10 mouse cellular contexts compared by ENCODE assay signal in the genomic region with DNA sequence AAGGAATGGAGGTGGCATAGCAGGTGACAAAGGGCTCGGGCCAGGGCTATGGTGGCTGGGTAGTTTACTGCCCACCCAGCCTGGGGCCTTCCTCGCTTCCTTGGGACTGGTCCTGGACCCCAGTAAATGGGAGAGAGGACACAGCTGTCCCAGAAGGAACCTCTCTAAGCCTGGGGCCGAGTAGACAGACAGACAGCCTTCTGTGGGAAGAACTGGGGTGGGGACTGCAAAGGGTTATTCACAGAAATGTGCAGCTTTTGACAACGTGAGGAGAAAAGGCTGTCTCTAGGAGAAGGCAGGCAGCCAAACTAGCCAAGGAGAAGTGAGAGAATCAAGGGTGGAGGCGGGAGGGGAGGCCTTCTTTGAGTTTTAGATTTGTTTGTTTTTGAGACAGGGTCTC. TPM values are rescaled to one million over a fixed set of nuclear protein-coding genes. Genes with fewer than 3 reads are reported as not detected.
DNase-seq lines count a peak whose midpoint lies in the region; ATAC-seq and TF ChIP-seq lines count a peak whose summit lies in the region.
"Had no signal": no experiment of that assay in that cellular context is flagged by ENCODE, and none has a peak within 500 bp of the region (broad histone marks: within the 10 kb centered on the region; RNA-seq: fewer than 3 reads in every experiment).

No protein-coding gene starts in this region.

- H3K36me3 ChIP-seq in forebrain, embryonic 10.5 days (replicated peaks): peaks cover 18% of the 10 kb centered on the region
- no peaks in the 10 kb centered on the region for H3K36me3 ChIP-seq in forebrain, embryonic 11.5 days (ENCODE audit: control insufficient read depth, insufficient read depth, low read length)
- 0 out of 2 replicates have a peak, but pooled peaks cover 7% of the 10 kb centered on the region for H3K36me3 ChIP-seq in lung, embryonic 15.5 days
- no peaks in the 10 kb centered on the region for H3K36me3 ChIP-seq in neural tube, embryonic 13.5 days

- H3K4me1 ChIP-seq in forebrain, embryonic 10.5 days: peaks cover 62% of the 10 kb centered on the region
- H3K4me1 ChIP-seq in forebrain, embryonic 11.5 days (replicated peaks; ENCODE audit: control insufficient read depth, insufficient read depth, low read length): peaks cover 17% of the 10 kb centered on the region; the same call in 1 of the 2 replicates
- H3K4me1 ChIP-seq in lung, embryonic 15.5 days: peaks cover 60% of the 10 kb centered on the region
- H3K4me1 ChIP-seq in lung, adult 2 months (ENCODE audit: control insufficient read depth, insufficient read depth, low read length): peaks cover 20% of the 10 kb centered on the region; the same call in 1 of the 2 replicates
- peaks cover 56% of the 10 kb centered on the region for H3K4me1 ChIP-seq in neural tube, embryonic 13.5 days (replicated peaks)

- TF ChIP-seq CTCF in lung, adult 2 months (IDR thresholded peaks at IDR 0.05; ENCODE audit: insufficient read depth, low read length): no peak

- 58% methylated on average over 5 of the region's 5 CpGs for WGBS in forebrain, embryonic 10.5 days
- WGBS in forebrain, embryonic 11.5 days: 69% methylated on average over 5 of the region's 5 CpGs
- WGBS in lung, embryonic 15.5 days: 32% methylated on average over 5 of the region's 5 CpGs
- WGBS in lung, adult 2 months: 52% methylated on average over 5 of the region's 5 CpGs
- whole genome bisulfite sequencing in neural tube, embryonic 13.5 days: 54% methylated on average over 5 of the region's 5 CpGs

- H3K27me3 ChIP-seq in forebrain, embryonic 10.5 days (ENCODE audit: poor library complexity, severe bottlenecking): peaks cover 37% of the 10 kb centered on the region
- peaks cover 12% of the 10 kb centered on the region for H3K27me3 ChIP-seq in forebrain, embryonic 11.5 days (ENCODE audit: control insufficient read depth, insufficient read depth, low read length)
- no peaks in the 10 kb centered on the region for H3K27me3 ChIP-seq in lung, embryonic 15.5 days
- H3K27me3 ChIP-seq in neural tube, embryonic 13.5 days: peaks cover 14% of the 10 kb centered on the region

- no peak for TF ChIP-seq POLR2A in lung, adult 2 months (IDR thresholded peaks at IDR 0.05; ENCODE audit: borderline replicate concordance, extremely low read depth, low read depth, low read length)

- no peak overlapping the region for H3K9ac ChIP-seq in forebrain, embryonic 11.5 days (ENCODE audit: low read length)
- peak overlapping the region; percentile 19; the same call in 1 of the 2 replicates for H3K9ac ChIP-seq in lung, embryonic 15.5 days
- H3K9ac ChIP-seq in neural tube, embryonic 13.5 days: 0 out of 2 replicates have a peak overlapping the region, but pooled peaks have one; percentile 26
- H3K9ac ChIP-seq: forebrain, postnatal 0 days had no signal

- no peak for ATAC-seq in forebrain, embryonic 11.5 days (replicated peaks; ENCODE audit: low FRiP score)
- peak; percentile 27; the same call in 1 of the 2 replicates for ATAC-seq in lung, embryonic 15.5 days (ENCODE audit: borderline replicate concordance, extremely low read depth, low FRiP score, low TSS enrichment)
- ATAC-seq in neural tube, embryonic 13.5 days (ENCODE audit: low read depth): no peak

- no peaks in the 10 kb centered on the region for H3K9me3 ChIP-seq in forebrain, embryonic 10.5 days
- no peaks in the 10 kb centered on the region for H3K9me3 ChIP-seq in forebrain, embryonic 11.5 days (ENCODE audit: control insufficient read depth, low read length)
- no peaks in the 10 kb centered on the region for H3K9me3 ChIP-seq in lung, embryonic 15.5 days
- no peaks in the 10 kb centered on the region for H3K9me3 ChIP-seq in neural tube, embryonic 13.5 days

- H3K4me3 ChIP-seq in forebrain, embryonic 10.5 days: no peak overlapping the region
- no peak overlapping the region for H3K4me3 ChIP-seq in forebrain, embryonic 11.5 days (ENCODE audit: low read depth, low read length)
- H3K4me3 ChIP-seq in lung, embryonic 15.5 days: no peak overlapping the region
- H3K4me3 ChIP-seq in lung, adult 2 months (replicated peaks; ENCODE audit: extremely low read depth, low read depth, low read length): no peak overlapping the region
- no peak overlapping the region for H3K4me3 ChIP-seq in neural tube, embryonic 13.5 days

- peak overlapping the region; percentile 83 for H3K27ac ChIP-seq in forebrain, embryonic 10.5 days
- H3K27ac ChIP-seq in forebrain, embryonic 11.5 days (ENCODE audit: low read depth, low read length): no peak overlapping the region
- peak overlapping the region; percentile 96 for H3K27ac ChIP-seq in lung, embryonic 15.5 days
- H3K27ac ChIP-seq in neural tube, embryonic 13.5 days (replicated peaks): peak overlapping the region; percentile 81

- no peak overlapping the region for H3K4me2 ChIP-seq in forebrain, embryonic 11.5 days (ENCODE audit: low read depth, low read length, severe bottlenecking)
- H3K4me2 ChIP-seq in lung, embryonic 15.5 days: peak overlapping the region; percentile 89
- H3K4me2 ChIP-seq in neural tube, embryonic 13.5 days: no peak overlapping the region

- no peak for DNase-seq in forebrain, embryonic 10.5 days (ENCODE audit: extremely low spot score, low spot score)
- DNase-seq in forebrain, embryonic 11.5 days (ENCODE audit: low spot score): no peak
- no peak for DNase-seq in lung, adult 2 months
- peak; percentile 46 for DNase-seq in kidney, postnatal 14 days
- DNase-seq in adrenal gland, adult 8-10 months: no peak
- DNase-seq in right cerebral cortex, postnatal 36 days (ENCODE audit: low spot score in 2 of 2): no peak
- DNase-seq: forebrain, postnatal 0 days; layer of hippocampus, adult 9-11 months had no signal

RNA-seq across cellular contexts. Expression of a gene that starts 6.5 kb away (rescaled TPM):
- polyA plus RNA-seq in forebrain, embryonic 10.5 days (2016; fragmentation: Nextera tagmentation; extraction: Ambion mirVana): 40.4 and 46.9 TPM in 2 replicates
- 25.1 and 27.8 TPM in 2 replicates for polyA plus RNA-seq in forebrain, embryonic 11.5 days (2014; fragmentation: Nextera tagmentation; extraction: Ambion mirVana)
- polyA plus RNA-seq in lung, embryonic 15.5 days (2015; fragmentation: Nextera tagmentation; extraction: Ambion mirVana): 107 and 109 TPM in 2 replicates
- 70.8 and 85.0 TPM in 2 replicates for polyA plus RNA-seq in lung, adult 2 months (2012; rRNA removed)
- 9.8 and 13.0 TPM in 2 replicates for polyA plus RNA-seq in neural tube, embryonic 13.5 days (2015; fragmentation: Nextera tagmentation; extraction: Ambion mirVana)
- total RNA-seq in adrenal gland, adult 8-10 months (2022): 1 to 10 TPM; 6.5 to 9.1 (median 7.6) TPM

RNA-seq across cellular contexts. Expression of a gene that starts 51.8 kb away (rescaled TPM):
- polyA plus RNA-seq in forebrain, embryonic 10.5 days (2016; fragmentation: Nextera tagmentation; extraction: Ambion mirVana): 21.0 and 21.5 TPM in 2 replicates
- 23.0 and 24.1 TPM in 2 replicates for polyA plus RNA-seq in forebrain, embryonic 11.5 days (2014; fragmentation: Nextera tagmentation; extraction: Ambion mirVana)
- 12.3 and 15.7 TPM in 2 replicates for polyA plus RNA-seq in lung, embryonic 15.5 days (2015; fragmentation: Nextera tagmentation; extraction: Ambion mirVana)
- 23.3 and 23.5 TPM in 2 replicates for polyA plus RNA-seq in lung, adult 2 months (2012; rRNA removed)
- 24.1 and 26.9 TPM in 2 replicates for polyA plus RNA-seq in neural tube, embryonic 13.5 days (2015; fragmentation: Nextera tagmentation; extraction: Ambion mirVana)
- 10 to 100 TPM; 34.8 to 49.8 (median 38.9) TPM for total RNA-seq in adrenal gland, adult 8-10 months (2022)

RNA-seq across cellular contexts. Expression of a gene that starts 52.0 kb away (rescaled TPM):
- polyA plus RNA-seq in forebrain, embryonic 10.5 days (2016; fragmentation: Nextera tagmentation; extraction: Ambion mirVana): 136 and 137 TPM in 2 replicates
- polyA plus RNA-seq in forebrain, embryonic 11.5 days (2014; fragmentation: Nextera tagmentation; extraction: Ambion mirVana): 133 and 145 TPM in 2 replicates
- polyA plus RNA-seq in lung, embryonic 15.5 days (2015; fragmentation: Nextera tagmentation; extraction: Ambion mirVana): 99.8 and 102 TPM in 2 replicates
- 87.2 and 122 TPM in 2 replicates for polyA plus RNA-seq in lung, adult 2 months (2012; rRNA removed)
- polyA plus RNA-seq in neural tube, embryonic 13.5 days (2015; fragmentation: Nextera tagmentation; extraction: Ambion mirVana): 128 TPM in 2 replicates
- total RNA-seq in adrenal gland, adult 8-10 months (2022): 100 to 1,000 TPM in 2 of 4 experiments, 10 to 100 TPM in 2; 74.5 to 110 (median 100) TPM
